Mouse (Mus musculus): Measurements from ENCODE around the gene Zbtb21. TPM values are rescaled to one million over a fixed set of nuclear protein-coding genes. Genes with fewer than 3 reads are reported as not detected.
"Not testable (repeated sequence)": the region's sequence is repeated elsewhere in the genome, so short reads cannot be mapped to it uniquely, and the experiment has no call there.

The Zbtb21 gene
- total RNA-seq, 2 experiments from 2014 or later = 25.8 to 27.7 TPM

GRCm38 (mm10) chr16:97952371-97952770 lies 10.1 kb downstream of the Zbtb21 start:
- DNase-seq (ENCODE audit: low spot score in 2 of 2) = no peak
- intact Hi-C loops (cut with DNase I) = no loop called here

GRCm38 (mm10) chr16:97950061-97950460 lies 12.4 kb downstream of the Zbtb21 start:
- DNase-seq (ENCODE audit: low spot score in 2 of 2) = no peak
- intact Hi-C loops (cut with DNase I) = no loop called here

GRCm38 (mm10) chr16:97948836-97949235 lies 13.6 kb downstream of the Zbtb21 start:
- intact Hi-C loops (cut with DNase I) = no loop called here
- DNase-seq (ENCODE audit: low spot score in 2 of 2) = no peak

GRCm38 (mm10) chr16:97946993-97947392 lies 15.4 kb downstream of the Zbtb21 start:
- DNase-seq (ENCODE audit: low spot score in 2 of 2); intact Hi-C loops (cut with DNase I): not testable (repeated sequence)

- no peak for DNase-seq (ENCODE audit: low spot score in 2 of 2)
- intact Hi-C loops (cut with DNase I) = no loop called here
These were observed 20.6 kb downstream of the Zbtb21 start for GRCm38 (mm10) chr16:97941844-97942243.

GRCm38 (mm10) chr16:97940471-97940973 lies 21.9 kb downstream of the Zbtb21 start:
- intact Hi-C loops (cut with DNase I) = no loop called here
- no peak for DNase-seq (ENCODE audit: low spot score in 2 of 2)

GRCm38 (mm10) chr16:97935815-97936214 lies 26.6 kb downstream of the Zbtb21 start:
- intact Hi-C loops (cut with DNase I) = no loop called here

GRCm38 (mm10) chr16:97930231-97930630 lies 32.2 kb downstream of the Zbtb21 start:
- intact Hi-C loops (cut with DNase I) = no loop called here
- no peak for DNase-seq (ENCODE audit: low spot score in 2 of 2)

More at GRCm38 (mm10) chr16:97935815-97936214, 26.6 kb downstream of the Zbtb21 start:
- no peak for DNase-seq (ENCODE audit: low spot score in 2 of 2)

GRCm38 (mm10) chr16:97929520-97929919 lies 32.9 kb downstream of the Zbtb21 start:
- no peak for DNase-seq (ENCODE audit: low spot score in 2 of 2)
- intact Hi-C loops (cut with DNase I) = no loop called here

GRCm38 (mm10) chr16:97927331-97927938 lies 35.0 kb downstream of the Zbtb21 start:
- intact Hi-C loops (cut with DNase I) = no loop called here
- DNase-seq (ENCODE audit: low spot score in 2 of 2) = no peak

- intact Hi-C loops (cut with DNase I) = no loop called here
- no peak for DNase-seq (ENCODE audit: low spot score in 2 of 2)
These were observed 36.0 kb downstream of the Zbtb21 start for GRCm38 (mm10) chr16:97926381-97926780.

GRCm38 (mm10) chr16:97925760-97926159 lies 36.7 kb downstream of the Zbtb21 start:
- intact Hi-C loops (cut with DNase I) = no loop called here
- DNase-seq (ENCODE audit: low spot score in 2 of 2) = no peak

- intact Hi-C loops (cut with DNase I) = loop anchor here (2.0 kb wide), 2 partner anchors 39 to 73 kb away; partner anchors contain the start of genes C2cd2, Prdm15 and Zbtb21
- DNase-seq (ENCODE audit: low spot score in 2 of 2) = no peak
These were observed 38.7 kb downstream of the Zbtb21 start for GRCm38 (mm10) chr16:97923700-97924099.

- DNase-seq (ENCODE audit: low spot score in 2 of 2) = no peak
- intact Hi-C loops (cut with DNase I) = loop anchor here (2.0 kb wide), 2 partner anchors 40 to 72 kb away; partner anchors contain the start of genes C2cd2, Prdm15 and Zbtb21
These were observed 39.7 kb downstream of the Zbtb21 start for GRCm38 (mm10) chr16:97922779-97923126.

GRCm38 (mm10) chr16:97921961-97922778 lies 40.3 kb downstream of the Zbtb21 start:
- intact Hi-C loops (cut with DNase I) = loop anchor here (2.0 kb wide), 2 partner anchors 41 to 71 kb away; partner anchors contain the start of genes C2cd2, Prdm15 and Zbtb21
- DNase-seq (ENCODE audit: low spot score in 2 of 2) = peak; percentile 88 to 92

GRCm38 (mm10) chr16:97920621-97921020 lies 41.8 kb downstream of the Zbtb21 start:
- intact Hi-C loops (cut with DNase I) = no loop called here
- DNase-seq (ENCODE audit: low spot score in 2 of 2) = no peak

- intact Hi-C loops (cut with DNase I) = no loop called here
- no peak for DNase-seq (ENCODE audit: low spot score in 2 of 2)
These were observed 42.6 kb downstream of the Zbtb21 start for GRCm38 (mm10) chr16:97919793-97920192.

- intact Hi-C loops (cut with DNase I) = no loop called here
- no peak for DNase-seq (ENCODE audit: low spot score in 2 of 2)
These were observed 49.5 kb downstream of the Zbtb21 start for GRCm38 (mm10) chr16:97912873-97913272.

GRCm38 (mm10) chr16:97909356-97909755 lies 53.1 kb downstream of the Zbtb21 start:
- intact Hi-C loops (cut with DNase I) = no loop called here
- DNase-seq (ENCODE audit: low spot score in 2 of 2) = no peak

- intact Hi-C loops (cut with DNase I) = no loop called here
- DNase-seq (ENCODE audit: low spot score in 2 of 2) = no peak
These were observed 54.9 kb downstream of the Zbtb21 start for GRCm38 (mm10) chr16:97907496-97907895.

- no peak for DNase-seq (ENCODE audit: low spot score in 2 of 2)
- intact Hi-C loops (cut with DNase I) = no loop called here
These were observed 56.1 kb downstream of the Zbtb21 start for GRCm38 (mm10) chr16:97906337-97906736.
